Mouse (Mus musculus): ENCODE measurements around the gene Dip2b. TPM values are rescaled to one million over a fixed set of nuclear protein-coding genes. Genes with fewer than 3 reads are reported as not detected.

Dip2b gene
- polyA plus RNA-seq, 1 experiment from 2014 or later: 25.8 TPM

DNA sequence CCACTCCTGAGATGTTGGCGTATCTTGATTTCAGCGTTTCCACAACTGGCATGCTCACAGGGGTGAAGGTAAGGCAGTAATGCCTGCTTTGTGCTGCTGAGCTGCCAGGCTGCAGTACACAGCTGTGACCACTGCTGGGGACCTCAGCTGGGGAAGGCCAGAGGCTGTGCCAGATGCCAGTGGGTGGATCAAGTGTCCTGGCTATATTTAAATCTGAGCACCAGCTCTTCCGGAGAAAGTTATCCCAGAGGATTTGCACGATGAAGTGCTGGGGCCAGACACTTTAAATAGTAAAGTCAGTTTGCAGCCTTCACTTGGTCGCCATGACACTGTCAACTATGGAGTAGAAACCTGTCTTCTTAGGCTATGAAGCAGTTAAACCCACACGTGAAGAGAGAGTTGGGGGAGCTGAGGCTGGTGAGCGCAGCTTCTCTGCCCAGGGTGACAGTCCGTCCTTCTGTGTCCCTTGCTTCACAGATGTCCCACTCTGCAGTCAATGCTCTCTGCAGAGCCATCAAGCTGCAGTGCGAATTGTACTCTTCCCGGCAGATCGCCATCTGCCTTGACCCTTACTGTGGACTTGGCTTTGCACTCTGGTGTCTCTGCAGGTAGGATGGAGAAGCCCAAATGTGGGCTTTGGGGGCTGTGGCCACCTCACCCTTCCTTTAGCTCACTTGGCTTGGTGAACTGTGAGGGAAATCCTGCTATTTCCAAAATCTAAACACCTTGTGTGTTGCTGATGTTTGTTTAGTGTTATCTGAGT, 160.7 kb downstream of the Dip2b start:
- Histone ChIP-seq H3K9ac (no peak overlapping the region), H3K4me2 (no peak overlapping the region), H3K36me3 (replicated peaks) (peaks cover 85% of the 10 kb centered on the region), H3K4me1 (no peaks in the 10 kb centered on the region), H3K4me3 (replicated peaks) (no peak overlapping the region), H3K27me3 (no peaks in the 10 kb centered on the region), H3K9me3 (no peaks in the 10 kb centered on the region), H3K27ac (no peak overlapping the region)
- ATAC-seq (ENCODE audit: low FRiP score): no peak
- WGBS: 92% methylated on average over 11 of the region's 11 CpGs

GRCm38 (mm10) chr15:100199790-100200189, 161.3 kb downstream of the Dip2b start:
- Histone ChIP-seq H3K36me3 (replicated peaks) (peaks cover 87% of the 10 kb centered on the region), H3K9ac (no peak overlapping the region), H3K4me1 (no peaks in the 10 kb centered on the region), H3K27ac (no peak overlapping the region), H3K27me3 (no peaks in the 10 kb centered on the region), H3K9me3 (no peaks in the 10 kb centered on the region), H3K4me3 (replicated peaks) (no peak overlapping the region), H3K4me2 (no peak overlapping the region)
- 83% methylated on average over 3 of the region's 3 CpGs for WGBS
- no peak for ATAC-seq (ENCODE audit: low FRiP score)

GRCm38 (mm10) chr15:100201806-100202205, 163.3 kb downstream of the Dip2b start:
- Histone ChIP-seq H3K27ac (no peak overlapping the region), H3K4me3 (replicated peaks) (no peak overlapping the region), H3K4me1 (no peaks in the 10 kb centered on the region), H3K36me3 (replicated peaks) (peaks cover 88% of the 10 kb centered on the region), H3K4me2 (no peak overlapping the region), H3K27me3 (no peaks in the 10 kb centered on the region), H3K9ac (no peak overlapping the region), H3K9me3 (no peaks in the 10 kb centered on the region)
- WGBS: 93% methylated on average over 3 of the region's 3 CpGs
- no peak for ATAC-seq (ENCODE audit: low FRiP score)

- no peaks in the 10 kb centered on the region for H3K4me1 ChIP-seq
- H3K27me3 ChIP-seq: no peaks in the 10 kb centered on the region
- H3K4me3 ChIP-seq (replicated peaks): no peak overlapping the region
- no peak overlapping the region for H3K27ac ChIP-seq
- no peaks in the 10 kb centered on the region for H3K9me3 ChIP-seq
- H3K4me2 ChIP-seq: no peak overlapping the region
- peaks cover 88% of the 10 kb centered on the region for H3K36me3 ChIP-seq (replicated peaks)
- WGBS: 91% methylated on average over 4 of the region's 4 CpGs
- ATAC-seq (ENCODE audit: low FRiP score): no peak
- no peak overlapping the region for H3K9ac ChIP-seq
Measured at GRCm38 (mm10) chr15:100202431-100203015, 164.1 kb downstream of the Dip2b start.

DNA sequence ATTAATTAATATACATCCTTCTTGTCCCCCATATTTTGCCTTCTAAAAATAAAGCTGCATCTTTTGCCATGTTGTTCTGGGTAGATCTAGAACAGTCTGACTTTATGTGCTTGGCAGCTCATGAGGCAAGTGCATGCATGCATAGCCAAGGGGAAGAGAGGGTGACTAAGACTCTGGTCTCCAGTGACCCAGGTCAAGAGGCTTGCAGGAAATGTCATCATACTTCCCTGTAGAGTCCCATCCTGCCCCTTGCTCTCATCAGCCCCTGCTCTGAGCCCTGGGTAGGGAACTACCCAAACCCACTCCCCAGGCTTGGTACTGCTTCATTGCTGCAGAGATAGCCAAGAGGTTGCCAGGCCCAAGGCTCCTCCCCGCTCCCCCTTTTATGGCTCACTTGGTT, 166.1 kb downstream of the Dip2b start:
- Histone ChIP-seq H3K4me2 (no peak overlapping the region), H3K27me3 (no peaks in the 10 kb centered on the region), H3K27ac (no peak overlapping the region), H3K4me3 (replicated peaks) (no peak overlapping the region), H3K36me3 (replicated peaks) (peaks cover 89% of the 10 kb centered on the region), H3K4me1 (no peaks in the 10 kb centered on the region), H3K9me3 (no peaks in the 10 kb centered on the region), H3K9ac (no peak overlapping the region)
- 100% methylated on average over 1 of the region's 1 CpGs for WGBS
- ATAC-seq (ENCODE audit: low FRiP score): no peak

GRCm38 (mm10) chr15:100210013-100210412, 171.5 kb downstream of the Dip2b start:
- Histone ChIP-seq H3K4me3 (replicated peaks) (no peak overlapping the region), H3K4me2 (no peak overlapping the region), H3K36me3 (replicated peaks) (peaks cover 97% of the 10 kb centered on the region), H3K4me1 (no peaks in the 10 kb centered on the region), H3K9me3 (no peaks in the 10 kb centered on the region), H3K27ac (no peak overlapping the region), H3K9ac (no peak overlapping the region), H3K27me3 (no peaks in the 10 kb centered on the region)
- no peak for ATAC-seq (ENCODE audit: low FRiP score)
- WGBS: 98% methylated on average over 3 of the region's 3 CpGs

- WGBS: 90% methylated on average over 2 of the region's 2 CpGs
Measured at GRCm38 (mm10) chr15:100213339-100213738, 174.9 kb downstream of the Dip2b start.

GRCm38 (mm10) chr15:100215092-100215491, 176.6 kb downstream of the Dip2b start:
- ATAC-seq (ENCODE audit: low FRiP score): no peak
- H3K4me3 ChIP-seq (replicated peaks): no peak overlapping the region
- no peak overlapping the region for H3K27ac ChIP-seq
- no peak overlapping the region for H3K4me2 ChIP-seq
- peaks cover 65% of the 10 kb centered on the region for H3K36me3 ChIP-seq (replicated peaks)
- no peak overlapping the region for H3K9ac ChIP-seq
- H3K27me3 ChIP-seq: no peaks in the 10 kb centered on the region
- WGBS: 93% methylated on average over 11 of the region's 11 CpGs
- H3K9me3 ChIP-seq: no peaks in the 10 kb centered on the region
- no peaks in the 10 kb centered on the region for H3K4me1 ChIP-seq

More at GRCm38 (mm10) chr15:100213339-100213738, 174.9 kb downstream of the Dip2b start:
- no peaks in the 10 kb centered on the region for H3K9me3 ChIP-seq
- H3K4me2 ChIP-seq: no peak overlapping the region
- H3K36me3 ChIP-seq (replicated peaks): peaks cover 78% of the 10 kb centered on the region
- no peak overlapping the region for H3K4me3 ChIP-seq (replicated peaks)
- H3K4me1 ChIP-seq: no peaks in the 10 kb centered on the region
- no peak for ATAC-seq (ENCODE audit: low FRiP score)
- no peak overlapping the region for H3K9ac ChIP-seq
- H3K27me3 ChIP-seq: no peaks in the 10 kb centered on the region
- H3K27ac ChIP-seq: no peak overlapping the region

DNA sequence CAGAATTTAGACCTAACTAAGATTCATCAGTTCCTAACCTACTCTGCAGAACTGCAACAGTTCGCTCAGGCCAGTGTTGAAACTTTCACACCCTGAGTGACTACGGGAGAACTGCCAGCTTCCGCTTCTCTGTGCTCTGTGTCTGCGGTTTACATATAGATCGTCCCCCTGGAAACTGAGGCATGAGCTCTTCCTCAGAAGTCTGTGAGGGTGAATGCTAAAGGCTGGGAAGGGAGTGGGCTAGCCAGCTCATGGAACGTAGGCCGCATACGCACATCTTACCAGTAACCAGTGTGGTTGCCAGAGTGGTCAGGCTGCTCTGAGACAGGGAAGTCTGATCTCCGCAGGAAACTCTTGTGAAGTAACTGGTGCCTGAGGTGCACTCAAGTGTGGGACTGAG, 177.7 kb downstream of the Dip2b start:
- WGBS: 97% methylated on average over 9 of the region's 9 CpGs
- Histone ChIP-seq H3K4me3 (replicated peaks) (no peak overlapping the region), H3K9me3 (no peaks in the 10 kb centered on the region), H3K9ac (no peak overlapping the region), H3K36me3 (replicated peaks) (peaks cover 55% of the 10 kb centered on the region), H3K4me2 (no peak overlapping the region), H3K27ac (no peak overlapping the region), H3K4me1 (no peaks in the 10 kb centered on the region), H3K27me3 (no peaks in the 10 kb centered on the region)
- ATAC-seq (ENCODE audit: low FRiP score): no peak

GRCm38 (mm10) chr15:100218018-100218417, 179.6 kb downstream of the Dip2b start:
- ATAC-seq (ENCODE audit: low FRiP score): no peak
- Histone ChIP-seq H3K9ac (no peak overlapping the region), H3K36me3 (replicated peaks) (peaks cover 36% of the 10 kb centered on the region), H3K27ac (no peak overlapping the region), H3K4me3 (replicated peaks) (no peak overlapping the region), H3K4me1 (no peaks in the 10 kb centered on the region), H3K9me3 (peaks cover 5% of the 10 kb centered on the region; the same call in 1 of the 2 replicates), H3K27me3 (no peaks in the 10 kb centered on the region), H3K4me2 (no peak overlapping the region)
- WGBS: 95% methylated on average over 3 of the region's 3 CpGs

- no peak overlapping the region for H3K4me2 ChIP-seq
- no peak overlapping the region for H3K4me3 ChIP-seq (replicated peaks)
- no peak for ATAC-seq (ENCODE audit: low FRiP score)
- 76% methylated on average over 1 of the region's 1 CpGs for WGBS
- H3K36me3 ChIP-seq (replicated peaks): peaks cover 30% of the 10 kb centered on the region
- H3K27me3 ChIP-seq: no peaks in the 10 kb centered on the region
- no peak overlapping the region for H3K9ac ChIP-seq
- H3K27ac ChIP-seq: no peak overlapping the region
- H3K4me1 ChIP-seq: no peaks in the 10 kb centered on the region
- H3K9me3 ChIP-seq: peaks cover 9% of the 10 kb centered on the region; the same call in 1 of the 2 replicates
Measured at GRCm38 (mm10) chr15:100219396-100219795, 180.9 kb downstream of the Dip2b start.

DNA sequence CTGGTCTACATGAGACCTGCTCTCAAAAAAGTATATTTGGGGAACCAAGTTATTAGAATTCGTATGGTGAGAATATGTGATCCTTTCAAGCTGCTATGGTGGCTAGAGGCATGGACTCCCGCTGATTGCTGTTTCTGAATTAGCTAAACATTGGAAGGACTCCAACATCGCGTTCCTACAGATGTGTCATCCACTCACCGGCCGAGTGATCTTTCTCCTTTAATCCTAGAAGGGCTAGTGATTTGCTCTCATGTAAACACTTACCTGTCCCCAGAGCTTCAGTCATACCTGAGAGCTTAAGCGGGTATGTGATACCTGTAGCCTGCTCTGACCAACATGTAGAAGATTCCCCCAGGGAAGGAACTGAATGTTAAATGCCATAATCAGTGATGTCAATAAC, 182.5 kb downstream of the Dip2b start:
- Histone ChIP-seq H3K4me2 (no peak overlapping the region), H3K4me1 (no peaks in the 10 kb centered on the region), H3K9me3 (peaks cover 9% of the 10 kb centered on the region; the same call in 1 of the 2 replicates), H3K9ac (no peak overlapping the region), H3K36me3 (replicated peaks) (peaks cover 18% of the 10 kb centered on the region), H3K27ac (no peak overlapping the region), H3K27me3 (no peaks in the 10 kb centered on the region), H3K4me3 (replicated peaks) (no peak overlapping the region)
- 91% methylated on average over 7 of the region's 7 CpGs for WGBS
- ATAC-seq (ENCODE audit: low FRiP score): no peak

DNA sequence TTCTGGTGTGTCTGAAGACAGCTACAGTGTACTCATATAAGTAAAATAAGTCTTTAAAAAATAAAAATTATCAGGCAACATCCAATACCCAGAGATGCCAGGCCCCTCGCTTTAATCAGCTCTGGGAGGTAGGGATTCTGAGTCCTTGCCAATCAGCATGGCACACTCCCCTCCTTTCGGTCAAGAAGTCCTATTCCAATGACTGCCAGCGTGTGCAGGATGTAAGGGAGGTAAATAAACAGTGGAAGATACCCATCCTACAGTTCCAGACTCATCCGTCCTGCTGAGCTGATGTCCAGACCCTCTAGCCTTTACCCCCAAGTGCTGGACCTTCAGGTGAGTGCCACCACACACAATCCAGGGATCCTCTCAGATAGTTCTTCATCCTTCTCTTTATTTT, 186.9 kb downstream of the Dip2b start:
- Histone ChIP-seq H3K4me1 (peaks cover 16% of the 10 kb centered on the region), H3K27ac (no peak overlapping the region), H3K9me3 (peaks cover 9% of the 10 kb centered on the region; the same call in 1 of the 2 replicates), H3K27me3 (no peaks in the 10 kb centered on the region), H3K4me2 (no peak overlapping the region), H3K4me3 (replicated peaks) (no peak overlapping the region), H3K9ac (no peak overlapping the region), H3K36me3 (replicated peaks) (peaks cover 10% of the 10 kb centered on the region; the same call in 1 of the 2 replicates)
- 93% methylated on average over 4 of the region's 4 CpGs for WGBS
- ATAC-seq (ENCODE audit: low FRiP score): no peak

All from forebrain, embryonic 12.5 days (tissue).